Mouse (Mus musculus): Measurements from ENCODE around the gene Pld3. TPM values are rescaled to one million over a fixed set of nuclear protein-coding genes. Genes with fewer than 3 reads are reported as not detected.

Gene Pld3
- total and polyA plus RNA-seq, 3 experiments, result 11.1 to 22.8 TPM; not detected in 1

DNA sequence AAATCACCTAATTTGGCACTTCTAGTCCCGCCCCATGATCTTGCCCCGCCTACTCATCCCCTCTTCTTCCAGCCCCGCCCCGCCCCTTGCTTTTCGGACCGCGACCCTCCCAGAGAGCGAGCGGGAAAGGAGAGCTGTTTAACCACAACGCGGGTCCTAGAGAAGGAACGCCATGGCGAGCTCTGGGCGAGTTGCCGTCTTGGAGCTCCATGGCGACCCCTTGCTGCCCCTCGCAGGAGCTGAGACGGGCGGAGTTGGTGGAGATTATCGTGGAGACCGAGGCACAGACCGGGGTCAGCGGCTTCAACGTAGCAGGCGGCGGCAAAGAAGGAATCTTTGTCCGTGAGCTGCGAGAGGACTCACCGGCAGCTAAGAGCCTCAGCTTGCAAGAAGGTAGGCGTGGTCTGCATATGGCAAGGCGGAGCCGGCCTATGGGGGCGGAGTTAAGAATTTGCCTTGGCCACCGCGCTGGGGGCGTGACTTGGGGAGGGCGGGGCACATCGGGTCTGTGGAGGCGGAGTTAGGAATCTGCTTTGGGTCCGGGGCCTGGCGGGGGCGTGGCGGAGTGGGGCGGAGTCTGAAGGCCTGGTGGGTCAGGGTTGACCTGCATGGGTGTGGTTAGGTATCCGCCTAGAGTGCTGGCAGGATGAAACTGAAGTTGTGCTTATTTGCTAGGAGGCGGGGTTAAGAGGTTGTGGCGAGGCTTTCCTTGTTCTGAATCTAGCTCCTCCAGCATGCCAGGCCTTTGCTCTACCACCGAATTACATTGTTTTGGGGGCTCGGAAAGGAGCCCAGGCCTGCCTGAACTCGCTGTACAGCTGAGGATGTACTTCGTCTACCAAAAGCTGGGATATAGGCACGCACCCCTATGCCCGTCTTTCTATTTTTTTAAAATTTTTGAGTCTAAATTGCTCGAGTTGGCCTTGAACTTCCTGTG lies 45.0 kb downstream of the Pld3 start:
- peak overlapping the region; percentile 84 to 87 for H3K4me3 ChIP-seq (ENCODE audit: control insufficient read depth in 1 of 2, insufficient read depth in 1 of 2, low read depth in 2 of 2, low read length in 2 of 2)
- no peaks in the 10 kb centered on the region for H3K9me3 ChIP-seq (replicated peaks; ENCODE audit: insufficient read depth, low read length)
- peaks cover 3 to 6% of the 10 kb centered on the region in 2 experiments; a peak in 3 of 4 replicates for H3K4me1 ChIP-seq (ENCODE audit: control insufficient read depth in 1 of 2, insufficient read depth in 2 of 2, low read length in 2 of 2)
- TF ChIP-seq TBP (IDR thresholded peaks at IDR 0.05; ENCODE audit: low read depth, low read length) (peak; percentile 66), SIN3A (IDR thresholded peaks at IDR 0.05; ENCODE audit: low read length) (0 out of 2 replicates have a peak, but pooled peaks have one; percentile 22), ZC3H11A (IDR thresholded peaks at IDR 0.05; ENCODE audit: low read depth, low read length) (no peak), MAZ (IDR thresholded peaks at IDR 0.05; ENCODE audit: low read depth, low read length) (peak; percentile 24; the same call in 1 of the 2 replicates), MEF2A (IDR thresholded peaks at IDR 0.05; ENCODE audit: extremely low read depth, insufficient replicate concordance, low read depth, low read length, poor library complexity, severe bottlenecking) (no peak), NELFE (IDR thresholded peaks at IDR 0.05; ENCODE audit: low read depth, low read length) (peak; percentile 53), UBTF (IDR thresholded peaks at IDR 0.05; ENCODE audit: borderline replicate concordance, insufficient read depth, low read depth, low read length) (no peak), POLR2A (IDR thresholded peaks at IDR 0.05; ENCODE audit: control insufficient read depth in 1 of 2, insufficient read depth in 1 of 2, low read depth in 1 of 2, low read length in 2 of 2, poor library complexity in 1 of 2) (peak; percentile 72 to 77), ELF1 (IDR thresholded peaks at IDR 0.05; ENCODE audit: low read depth, low read length) (0 out of 2 replicates have a peak, but pooled peaks have one; percentile 25), MXI1 (IDR thresholded peaks at IDR 0.05; ENCODE audit: low read depth, low read length) (peak; percentile 17)
- DNase-seq (ENCODE audit: low read depth, low spot score), result peak; percentile 97
- H3K9ac ChIP-seq (ENCODE audit: control insufficient read depth, low read depth, low read length, poor library complexity, severe bottlenecking), result peak overlapping the region; percentile 92
- peak overlapping the region; percentile 99 for H3K27ac ChIP-seq (ENCODE audit: control insufficient read depth, low read depth, low read length)
- no peaks in the 10 kb centered on the region for H3K27me3 ChIP-seq (ENCODE audit: control insufficient read depth in 1 of 2, insufficient read depth in 2 of 2, low read length in 2 of 2)
- H3K79me2 ChIP-seq (ENCODE audit: control insufficient read depth, insufficient read depth, low read length, poor library complexity), result no peaks in the 10 kb centered on the region; the same call in 1 of the 2 replicates
- peaks cover 0 to 9% of the 10 kb centered on the region in 2 experiments; a peak in 2 of 4 replicates for H3K36me3 ChIP-seq (ENCODE audit: control insufficient read depth in 1 of 2, insufficient read depth in 2 of 2, low read length in 2 of 2)

- peaks cover 3 to 6% of the 10 kb centered on the region in 2 experiments; a peak in 3 of 4 replicates for H3K4me1 ChIP-seq (ENCODE audit: control insufficient read depth in 1 of 2, insufficient read depth in 2 of 2, low read length in 2 of 2)
- no peaks in the 10 kb centered on the region for H3K9me3 ChIP-seq (replicated peaks; ENCODE audit: insufficient read depth, low read length)
- H3K79me2 ChIP-seq (ENCODE audit: control insufficient read depth, insufficient read depth, low read length, poor library complexity), result no peaks in the 10 kb centered on the region; the same call in 1 of the 2 replicates
- H3K36me3 ChIP-seq (ENCODE audit: control insufficient read depth in 1 of 2, insufficient read depth in 2 of 2, low read length in 2 of 2), result peaks cover 0 to 9% of the 10 kb centered on the region in 2 experiments; a peak in 2 of 4 replicates
- peak; percentile 40 for DNase-seq (ENCODE audit: low read depth, low spot score)
- H3K27ac ChIP-seq (ENCODE audit: control insufficient read depth, low read depth, low read length), result no peak overlapping the region
- no peaks in the 10 kb centered on the region for H3K27me3 ChIP-seq (ENCODE audit: control insufficient read depth in 1 of 2, insufficient read depth in 2 of 2, low read length in 2 of 2)
- peak overlapping the region; percentile 44 for H3K9ac ChIP-seq (ENCODE audit: control insufficient read depth, low read depth, low read length, poor library complexity, severe bottlenecking)
- H3K4me3 ChIP-seq (ENCODE audit: control insufficient read depth in 1 of 2, insufficient read depth in 1 of 2, low read depth in 2 of 2, low read length in 2 of 2), result peak overlapping the region; percentile 2 to 84; a peak in 2 of 4 replicates
- TF ChIP-seq CHD2 (IDR thresholded peaks at IDR 0.05; ENCODE audit: low read length), result no peak
- no peak for TF ChIP-seq MAZ (IDR thresholded peaks at IDR 0.05; ENCODE audit: low read depth, low read length)
- TF ChIP-seq RAD21 (IDR thresholded peaks at IDR 0.05; ENCODE audit: low read depth, low read length), result no peak
- no peak for TF ChIP-seq ZKSCAN1 (IDR thresholded peaks at IDR 0.05; ENCODE audit: low read depth, low read length)
- no peak for TF ChIP-seq SIN3A (IDR thresholded peaks at IDR 0.05; ENCODE audit: low read length)
- TF ChIP-seq MYB (IDR thresholded peaks at IDR 0.05; ENCODE audit: low read depth, low read length), result no peak
- no peak for TF ChIP-seq JUND (IDR thresholded peaks at IDR 0.05; ENCODE audit: low read depth, low read length)
- TF ChIP-seq KAT2A (conservative IDR thresholded peaks at IDR 0.05; ENCODE audit: low read depth, low read length), result no peak
- no peak for TF ChIP-seq BHLHE40 (IDR thresholded peaks at IDR 0.05; ENCODE audit: borderline replicate concordance, low read depth, low read length)
Measured at GRCm38 (mm10) chr7:27506765-27507370, 46.1 kb downstream of the Pld3 start.
